Mouse (Mus musculus): ENCODE data around the gene Btbd11.

Btbd11 gene

GRCm38 (mm10) chr10:85386605-85387218 lies at the start of gene Btbd11:
Gene Btbd11 (plus strand): TSS chr10:85386814.
- no peak for DNase-seq (ENCODE audit: low read depth, low spot score)

GRCm38 (mm10) chr10:85338733-85339132 lies 47.9 kb upstream of the Btbd11 start:
- no peak for DNase-seq (ENCODE audit: low read depth, low spot score)

- DNase-seq (ENCODE audit: low read depth, low spot score), result no peak
Observed at GRCm38 (mm10) chr10:85341867-85342266, 44.7 kb upstream of the Btbd11 start.

- no peak for DNase-seq (ENCODE audit: low read depth, low spot score)
Observed at GRCm38 (mm10) chr10:85347171-85347570, 39.4 kb upstream of the Btbd11 start.

GRCm38 (mm10) chr10:85352505-85352904 lies 34.1 kb upstream of the Btbd11 start:
- DNase-seq (ENCODE audit: low read depth, low spot score), result no peak

GRCm38 (mm10) chr10:85354270-85354669 lies 32.3 kb upstream of the Btbd11 start:
- no peak for DNase-seq (ENCODE audit: low read depth, low spot score)

GRCm38 (mm10) chr10:85359501-85360066 lies 27.0 kb upstream of the Btbd11 start:
- DNase-seq (ENCODE audit: low read depth, low spot score), result no peak

GRCm38 (mm10) chr10:85362766-85363442 lies 23.7 kb upstream of the Btbd11 start:
- no peak for DNase-seq (ENCODE audit: low read depth, low spot score)

- DNase-seq (ENCODE audit: low read depth, low spot score), result no peak
Observed at GRCm38 (mm10) chr10:85366876-85367275, 19.7 kb upstream of the Btbd11 start.

- no peak for DNase-seq (ENCODE audit: low read depth, low spot score)
Observed at GRCm38 (mm10) chr10:85371309-85371708, 15.3 kb upstream of the Btbd11 start.

- DNase-seq (ENCODE audit: low read depth, low spot score), result no peak
Observed at GRCm38 (mm10) chr10:85372108-85372507, 14.5 kb upstream of the Btbd11 start.

- DNase-seq (ENCODE audit: low read depth, low spot score), result no peak
Observed at GRCm38 (mm10) chr10:85378972-85379371, 7.6 kb upstream of the Btbd11 start.

- DNase-seq (ENCODE audit: low read depth, low spot score), result no peak
Observed at GRCm38 (mm10) chr10:85382981-85383380, 3.6 kb upstream of the Btbd11 start.

GRCm38 (mm10) chr10:85387219-85388070 lies 831 bp downstream of the Btbd11 start:
- DNase-seq (ENCODE audit: low read depth, low spot score), result no peak

GRCm38 (mm10) chr10:85388071-85388750 lies 1.6 kb downstream of the Btbd11 start:
- no peak for DNase-seq (ENCODE audit: low read depth, low spot score)

- DNase-seq (ENCODE audit: low read depth, low spot score), result no peak
Observed at GRCm38 (mm10) chr10:85388751-85389115, 2.1 kb downstream of the Btbd11 start.

- DNase-seq (ENCODE audit: low read depth, low spot score), result no peak
Observed at GRCm38 (mm10) chr10:85389286-85390139, 2.9 kb downstream of the Btbd11 start.

GRCm38 (mm10) chr10:85393016-85393415 lies 6.4 kb downstream of the Btbd11 start:
- no peak for DNase-seq (ENCODE audit: low read depth, low spot score)

GRCm38 (mm10) chr10:85394558-85394957 lies 7.9 kb downstream of the Btbd11 start:
- DNase-seq (ENCODE audit: low read depth, low spot score), result no peak

- DNase-seq (ENCODE audit: low read depth, low spot score), result no peak
Observed at GRCm38 (mm10) chr10:85411120-85411519, 24.5 kb downstream of the Btbd11 start.
